Mouse (Mus musculus): ENCODE measurements around the gene Stx1b. TPM values are rescaled to one million over a fixed set of nuclear protein-coding genes. Genes with fewer than 3 reads are reported as not detected.

The Stx1b gene
- total RNA-seq, 2 experiments from 2014 or later: 449 to 456 TPM

DNA sequence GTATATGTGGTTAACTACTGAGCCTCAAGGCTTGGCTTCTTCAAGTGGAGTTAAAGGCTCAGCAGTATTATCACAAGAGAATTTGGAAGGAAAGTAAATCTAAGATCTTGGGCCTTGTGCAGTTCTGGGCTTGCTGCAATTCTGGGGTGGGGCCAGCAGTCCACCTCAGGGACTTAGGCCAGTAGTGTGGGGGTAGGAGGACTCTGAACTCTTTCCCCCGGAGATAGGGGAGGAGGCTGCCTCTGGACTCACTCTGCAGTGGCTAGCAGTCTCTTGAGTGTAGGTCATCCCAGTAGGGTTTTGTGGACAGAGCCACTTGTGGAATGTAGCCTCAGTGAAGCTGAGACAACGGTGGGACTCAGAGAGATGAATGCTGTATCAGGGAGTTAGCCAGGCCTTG, 58.6 kb downstream of the Stx1b start:
- Histone ChIP-seq H3K4me3 (no peak overlapping the region), H3K27ac (no peak overlapping the region)
- intact Hi-C loops (cut with DNase I): no loop called here
- TF ChIP-seq CTCF (IDR thresholded peaks at IDR 0.05): no peak
- no peak for DNase-seq (ENCODE audit: extremely low spot score in 1 of 2, low spot score in 2 of 2)

GRCm38 (mm10) chr7:127763642-127764041, 60.7 kb downstream of the Stx1b start:
- DNase-seq (ENCODE audit: extremely low spot score in 1 of 2, low spot score in 2 of 2): no peak
- Histone ChIP-seq H3K27ac (no peak overlapping the region), H3K4me3 (no peak overlapping the region)
- intact Hi-C loops (cut with DNase I): no loop called here
- TF ChIP-seq CTCF (IDR thresholded peaks at IDR 0.05): no peak

GRCm38 (mm10) chr7:127761026-127761425, 63.3 kb downstream of the Stx1b start:
- intact Hi-C loops (cut with DNase I): no loop called here

GRCm38 (mm10) chr7:127760478-127760877, 63.9 kb downstream of the Stx1b start:
- H3K4me3 ChIP-seq: no peak overlapping the region
- TF ChIP-seq CTCF (IDR thresholded peaks at IDR 0.05): no peak
- DNase-seq (ENCODE audit: extremely low spot score in 1 of 2, low spot score in 2 of 2): no peak
- H3K27ac ChIP-seq: no peak overlapping the region
- intact Hi-C loops (cut with DNase I): no loop called here

More at GRCm38 (mm10) chr7:127761026-127761425, 63.3 kb downstream of the Stx1b start:
- H3K4me3 ChIP-seq: no peak overlapping the region
- no peak overlapping the region for H3K27ac ChIP-seq
- peak; percentile 50 to 72 for DNase-seq (ENCODE audit: extremely low spot score in 1 of 2, low spot score in 2 of 2)
- peak; percentile 93 for TF ChIP-seq CTCF (IDR thresholded peaks at IDR 0.05)

- no peak overlapping the region for H3K27ac ChIP-seq
- no peak for DNase-seq (ENCODE audit: extremely low spot score in 1 of 2, low spot score in 2 of 2)
- intact Hi-C loops (cut with DNase I): no loop called here
Measured at GRCm38 (mm10) chr7:127759716-127760115, 64.6 kb downstream of the Stx1b start.

More at GRCm38 (mm10) chr7:127759716-127760115, 64.6 kb downstream of the Stx1b start:
- TF ChIP-seq CTCF (IDR thresholded peaks at IDR 0.05): no peak
- H3K4me3 ChIP-seq: no peak overlapping the region

Other genes with a start within 250 kb of the Stx1b start
- gene Ccdc189, start 236.0 kb downstream of the Stx1b start, total RNA-seq (2021): 10 to 100 TPM in 1 of 2 experiments, 1 to 10 TPM in 1; 9.4 to 10.8 TPM
- 10 to 100 TPM; 78.8 to 79.6 TPM for gene Rnf40, start 235.8 kb downstream of the Stx1b start, total RNA-seq (2021)
- gene Zfp629, start 208.8 kb downstream of the Stx1b start, total RNA-seq (2021): 10 to 100 TPM; 24.5 to 26.2 TPM
- 10 to 100 TPM; 32.7 to 39.9 TPM for gene Bcl7c, start 115.6 kb downstream of the Stx1b start, total RNA-seq (2021)
- 1 to 10 TPM; 2.8 to 3.8 TPM for gene Ctf1, start 111.8 kb downstream of the Stx1b start, total RNA-seq (2021)
- not detected for gene Ctf2, start 92.4 kb downstream of the Stx1b start, total RNA-seq (2021)
- gene Fbxl19, start 80.0 kb downstream of the Stx1b start, total RNA-seq (2021): 10 to 100 TPM; 72.4 to 81.5 TPM
- 10 to 100 TPM; 19.8 to 21.8 TPM for gene Orai3, start 54.7 kb downstream of the Stx1b start, total RNA-seq (2021)
- gene Setd1a, start 47.9 kb downstream of the Stx1b start, total RNA-seq (2021): 10 to 100 TPM; 48.8 to 55.2 TPM
- 1 to 10 TPM; 4.2 to 4.3 TPM for gene Gm49388, start 38.9 kb downstream of the Stx1b start, total RNA-seq (2021)
- gene Hsd3b7, start 23.9 kb downstream of the Stx1b start, total RNA-seq (2021): 1 to 10 TPM; 4.2 to 4.5 TPM
- 10 to 100 TPM; 85.7 to 98.9 TPM for gene Stx4a, start 255 bp downstream of the Stx1b start, total RNA-seq (2021)
- 10 to 100 TPM; 34.2 to 34.6 TPM for gene Zfp646, start 51.7 kb upstream of the Stx1b start, total RNA-seq (2021)
- gene Zfp668, start 52.3 kb upstream of the Stx1b start, total RNA-seq (2021): 10 to 100 TPM; 23.3 to 24.1 TPM
- 1 to 10 TPM; 2.1 to 2.8 TPM for gene Prss53, start 66.4 kb upstream of the Stx1b start, total RNA-seq (2021)
- gene Gm21974, start 70.9 kb upstream of the Stx1b start, total RNA-seq (2021): not detected
- 10 to 100 TPM; 22.0 to 23.4 TPM for gene Vkorc1, start 71.1 kb upstream of the Stx1b start, total RNA-seq (2021)
- 10 to 100 TPM; 38.5 to 39.9 TPM for gene Bckdk, start 79.5 kb upstream of the Stx1b start, total RNA-seq (2021)
- gene Kat8, start 88.0 kb upstream of the Stx1b start, total RNA-seq (2021): 10 to 100 TPM; 34.7 to 35.4 TPM
- gene Prss8, start 105.6 kb upstream of the Stx1b start, total RNA-seq (2021): under 1 TPM; 0.26 to 0.38 TPM
- 1 to 10 TPM; 8.5 to 9.8 TPM for gene Prss36, start 122.2 kb upstream of the Stx1b start, total RNA-seq (2021)
- gene Fus, start 142.9 kb upstream of the Stx1b start, total RNA-seq (2021): 100 to 1,000 TPM; 299 to 305 TPM
- 1 to 10 TPM; 1.5 to 3.7 TPM for gene Pycard, start 169.3 kb upstream of the Stx1b start, total RNA-seq (2021)
- gene Trim72, start 179.4 kb upstream of the Stx1b start, total RNA-seq (2021): 1 to 10 TPM; 1.0 to 1.1 TPM
- gene Itgam, start 238.1 kb upstream of the Stx1b start, total RNA-seq (2021): 10 to 100 TPM in 1 of 2 experiments, 1 to 10 TPM in 1; 9.2 to 10.9 TPM
- not detected for gene Gm49368, start 238.1 kb upstream of the Stx1b start, total RNA-seq (2021)

Measured in left cerebral cortex, adult 2 months (tissue).